Comparison of ENCODE assay signal across 21 mouse cellular contexts in the genomic region with DNA sequence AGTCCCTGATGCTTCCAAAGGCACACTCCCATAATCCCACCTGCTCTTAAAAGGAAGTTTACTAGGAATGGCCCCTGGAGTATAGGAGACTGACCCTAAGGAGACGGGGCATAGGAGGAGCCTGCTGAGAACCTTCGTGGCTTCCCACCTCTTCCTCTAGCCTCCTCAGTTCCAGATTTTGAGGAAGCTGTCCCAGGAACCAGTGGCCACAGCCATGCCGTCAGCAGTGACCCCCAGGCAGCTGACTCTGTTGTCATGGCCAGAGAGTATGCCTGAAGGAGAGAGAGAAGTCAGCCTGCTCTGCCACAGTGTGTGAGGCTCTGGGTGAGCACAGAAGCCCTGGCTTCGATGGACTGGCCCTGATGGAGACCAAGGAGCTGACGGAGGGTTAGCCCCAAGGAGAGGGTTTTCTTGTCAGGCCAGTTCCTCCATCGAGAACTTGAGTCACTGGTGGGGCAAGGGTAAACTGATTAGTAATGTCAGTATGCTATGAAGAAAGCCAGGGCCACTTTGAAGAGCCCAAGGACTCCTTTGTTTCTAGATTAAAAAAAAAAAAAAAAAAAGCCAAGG. TPM values are rescaled to one million over a fixed set of nuclear protein-coding genes. Genes with fewer than 3 reads are reported as not detected.
DNase-seq lines count a peak whose midpoint lies in the region; ATAC-seq lines count a peak whose summit lies in the region.
"Had no signal": no experiment of that assay in that cellular context is flagged by ENCODE, and none has a peak within 500 bp of the region (broad histone marks: within the 10 kb centered on the region; RNA-seq: fewer than 3 reads in every experiment).

No protein-coding gene starts in this region.

- no peaks in the 10 kb centered on the region for H3K9me3 ChIP-seq in limb, embryonic 11.5 days (ENCODE audit: control insufficient read depth, low read length)
- H3K9me3 ChIP-seq in limb, embryonic 10.5 days (replicated peaks), result no peaks in the 10 kb centered on the region
- H3K9me3 ChIP-seq in neural tube, embryonic 14.5 days (ENCODE audit: control insufficient read depth, low read length), result no peaks in the 10 kb centered on the region
- H3K9me3 ChIP-seq: forebrain, embryonic 10.5 days; limb, embryonic 13.5 days; liver, embryonic 15.5 days; neural tube, embryonic 15.5 days had no signal

- H3K4me3 ChIP-seq in limb, embryonic 11.5 days (ENCODE audit: low read depth, low read length), result no peak overlapping the region
- no peak overlapping the region for H3K4me3 ChIP-seq in limb, embryonic 10.5 days
- H3K4me3 ChIP-seq in neural tube, embryonic 14.5 days (ENCODE audit: low read depth, low read length), result no peak overlapping the region
- no peak overlapping the region for H3K4me3 ChIP-seq in macrophage (ENCODE audit: inconsistent target)
- H3K4me3 ChIP-seq: forebrain, embryonic 10.5 days; limb, embryonic 13.5 days; liver, embryonic 15.5 days; neural tube, embryonic 15.5 days had no signal

- peak overlapping the region; percentile 27; the same call in 1 of the 2 replicates for H3K9ac ChIP-seq in limb, embryonic 11.5 days (ENCODE audit: low read length)
- 0 out of 2 replicates have a peak overlapping the region, but pooled peaks have one; percentile 21 for H3K9ac ChIP-seq in neural tube, embryonic 14.5 days (replicated peaks; ENCODE audit: low read depth, low read length)
- H3K9ac ChIP-seq: liver, embryonic 15.5 days; neural tube, embryonic 15.5 days had no signal

- peaks cover 19% of the 10 kb centered on the region for H3K36me3 ChIP-seq in limb, embryonic 11.5 days (ENCODE audit: control insufficient read depth, insufficient read depth, low read length)
- H3K36me3 ChIP-seq in limb, embryonic 10.5 days, result peaks cover 44% of the 10 kb centered on the region
- H3K36me3 ChIP-seq in neural tube, embryonic 14.5 days (ENCODE audit: control insufficient read depth, insufficient read depth, low read length), result no peaks in the 10 kb centered on the region
- no peaks in the 10 kb centered on the region for H3K36me3 ChIP-seq in macrophage (ENCODE audit: inconsistent target)
- H3K36me3 ChIP-seq: neural tube, embryonic 15.5 days had no signal

- WGBS in limb, embryonic 11.5 days, result 85% methylated on average over 6 of the region's 6 CpGs
- 91% methylated on average over 6 of the region's 6 CpGs for WGBS in limb, embryonic 10.5 days
- 84% methylated on average over 6 of the region's 6 CpGs for WGBS in neural tube, embryonic 14.5 days
- WGBS in macrophage (ENCODE audit: missing documents), result 18% methylated on average over 4 of the region's 6 CpGs

- H3K79me2 ChIP-seq in macrophage (ENCODE audit: inconsistent target), result peaks cover 29% of the 10 kb centered on the region

- ATAC-seq in limb, embryonic 11.5 days (ENCODE audit: insufficient number of reproducible peaks, low FRiP score, low TSS enrichment, low read depth), result no peak
- ATAC-seq in neural tube, embryonic 14.5 days (ENCODE audit: low read depth), result no peak
- ATAC-seq: hindbrain, embryonic 16.5 days had no signal

- H3K27ac ChIP-seq in limb, embryonic 11.5 days (replicated peaks; ENCODE audit: low read depth, low read length), result no peak overlapping the region
- H3K27ac ChIP-seq in limb, embryonic 10.5 days, result no peak overlapping the region
- H3K27ac ChIP-seq in neural tube, embryonic 14.5 days (ENCODE audit: low read depth, low read length), result no peak overlapping the region
- H3K27ac ChIP-seq in macrophage, result peak overlapping the region; percentile 96
- H3K27ac ChIP-seq: kidney, postnatal 0 days; limb, embryonic 13.5 days; liver, embryonic 15.5 days; neural tube, embryonic 15.5 days had no signal

- DNase-seq in adrenal gland, adult 2 months, result peak; percentile 34
- no peak for DNase-seq in adrenal gland, postnatal 36 days
- DNase-seq in limb, embryonic 11.5 days (ENCODE audit: low spot score), result no peak
- no peak for DNase-seq in limb, embryonic 10.5 days (ENCODE audit: low spot score)
- DNase-seq in neural tube, embryonic 10.5 days (ENCODE audit: extremely low spot score, low spot score), result no peak
- DNase-seq in kidney, adult 18-20 months, result no peak
- DNase-seq: adrenal gland, postnatal 25 days; cerebellum, adult 2 months; cerebellum, postnatal 36 days; gastrocnemius, postnatal 14 days; kidney, adult 11 months; thymus, postnatal 14 days had no signal

- H3K4me1 ChIP-seq in limb, embryonic 11.5 days (ENCODE audit: control insufficient read depth, insufficient read depth, low read length), result peaks cover 26% of the 10 kb centered on the region
- H3K4me1 ChIP-seq in limb, embryonic 10.5 days, result peaks cover 72% of the 10 kb centered on the region
- peaks cover 5% of the 10 kb centered on the region; the same call in 1 of the 2 replicates for H3K4me1 ChIP-seq in neural tube, embryonic 14.5 days (ENCODE audit: control insufficient read depth, insufficient read depth, low read length)

- H3K4me2 ChIP-seq in limb, embryonic 11.5 days (ENCODE audit: low read depth, severe bottlenecking), result no peak overlapping the region
- H3K4me2 ChIP-seq in neural tube, embryonic 14.5 days (ENCODE audit: low read depth, low read length), result no peak overlapping the region
- H3K4me2 ChIP-seq: limb, embryonic 13.5 days; liver, embryonic 15.5 days; neural tube, embryonic 15.5 days had no signal

- no peaks in the 10 kb centered on the region for H3K27me3 ChIP-seq in limb, embryonic 11.5 days (ENCODE audit: control insufficient read depth, insufficient read depth, low read length)
- H3K27me3 ChIP-seq in limb, embryonic 10.5 days (ENCODE audit: low read depth, poor library complexity, severe bottlenecking), result 0 out of 2 replicates have a peak, but pooled peaks cover 5% of the 10 kb centered on the region
- H3K27me3 ChIP-seq in neural tube, embryonic 14.5 days (ENCODE audit: control insufficient read depth, insufficient read depth, low read length), result no peaks in the 10 kb centered on the region
- H3K27me3 ChIP-seq: limb, embryonic 13.5 days; neural tube, embryonic 15.5 days had no signal

RNA-seq across cellular contexts. Expression of a gene that starts 5.2 kb away (rescaled TPM):
- total RNA-seq in adrenal gland, adult 2 months (2021), result 1 to 10 TPM; 2.2 to 3.9 TPM
- polyA plus RNA-seq in adrenal gland, adult 2 months (2012; rRNA removed), result 5.9 and 8.6 TPM in 2 replicates
- total RNA-seq in adrenal gland, postnatal 36 days (2021), result 1 to 10 TPM; 5.9 to 9.2 TPM
- 243 and 249 TPM in 2 replicates for polyA plus RNA-seq in limb, embryonic 11.5 days (2014; fragmentation: Nextera tagmentation; extraction: Ambion mirVana)
- polyA plus RNA-seq in limb, embryonic 10.5 days (2016; fragmentation: Nextera tagmentation; extraction: Ambion mirVana), result 243 and 250 TPM in 2 replicates
- 16.8 and 16.9 TPM in 2 replicates for polyA plus RNA-seq in neural tube, embryonic 14.5 days (2014; fragmentation: Nextera tagmentation; extraction: Ambion mirVana)
- 10 to 100 TPM in 2 of 26 experiments, 1 to 10 TPM in 18, under 1 TPM in 6; 0.40 to 17.0 (median 2.5) TPM for total RNA-seq in macrophage (2018; cell fraction: chromatin; rRNA removed)
- total RNA-seq in macrophage (2018; cell fraction: cytosol; rRNA removed), result 10 to 100 TPM in 2 of 26 experiments, 1 to 10 TPM in 24; 1.4 to 11.8 (median 3.6) TPM
- 10 to 100 TPM in 1 of 26 experiments, 1 to 10 TPM in 23, under 1 TPM in 2; 0.63 to 19.1 (median 3.1) TPM for total RNA-seq in macrophage (2018; cell fraction: nucleus; rRNA removed)
- polyA plus RNA-seq in macrophage (2018), result 3.2 to 22.0 TPM (median 8.6 TPM) in 3 replicates

RNA-seq across cellular contexts. Expression of a gene that starts 5.3 kb away (rescaled TPM):
- 100 to 1,000 TPM; 103 to 132 TPM for total RNA-seq in adrenal gland, adult 2 months (2021)
- 102 and 111 TPM in 2 replicates for polyA plus RNA-seq in adrenal gland, adult 2 months (2012; rRNA removed)
- 100 to 1,000 TPM; 120 to 126 TPM for total RNA-seq in adrenal gland, postnatal 36 days (2021)
- 152 and 153 TPM in 2 replicates for polyA plus RNA-seq in limb, embryonic 11.5 days (2014; fragmentation: Nextera tagmentation; extraction: Ambion mirVana)
- 200 and 209 TPM in 2 replicates for polyA plus RNA-seq in limb, embryonic 10.5 days (2016; fragmentation: Nextera tagmentation; extraction: Ambion mirVana)
- polyA plus RNA-seq in neural tube, embryonic 14.5 days (2014; fragmentation: Nextera tagmentation; extraction: Ambion mirVana), result 162 and 171 TPM in 2 replicates
- 100 to 1,000 TPM in 20 of 26 experiments, 10 to 100 TPM in 6; 66.7 to 281 (median 189) TPM for total RNA-seq in macrophage (2018; cell fraction: chromatin; rRNA removed)
- total RNA-seq in macrophage (2018; cell fraction: cytosol; rRNA removed), result 10 to 100 TPM; 48.4 to 91.4 (median 73.8) TPM
- 100 to 1,000 TPM in 14 of 26 experiments, 10 to 100 TPM in 12; 56.7 to 205 (median 107) TPM for total RNA-seq in macrophage (2018; cell fraction: nucleus; rRNA removed)
- 61.4 to 91.7 TPM (median 71.1 TPM) in 3 replicates for polyA plus RNA-seq in macrophage (2018)

RNA-seq across cellular contexts. Expression of a gene that starts 5.5 kb away (rescaled TPM):
- total RNA-seq in adrenal gland, adult 2 months (2021), result 10 to 100 TPM in 1 of 2 experiments, 1 to 10 TPM in 1; 6.7 to 12.2 TPM
- 9.2 and 11.9 TPM in 2 replicates for polyA plus RNA-seq in adrenal gland, adult 2 months (2012; rRNA removed)
- total RNA-seq in adrenal gland, postnatal 36 days (2021), result 1 to 10 TPM; 6.2 to 8.1 TPM
- polyA plus RNA-seq in limb, embryonic 11.5 days (2014; fragmentation: Nextera tagmentation; extraction: Ambion mirVana), result 0.40 and 0.43 TPM in 2 replicates
- polyA plus RNA-seq in limb, embryonic 10.5 days (2016; fragmentation: Nextera tagmentation; extraction: Ambion mirVana), result 0.34 and 0.35 TPM in 2 replicates
- polyA plus RNA-seq in neural tube, embryonic 14.5 days (2014; fragmentation: Nextera tagmentation; extraction: Ambion mirVana), result 0.44 and 0.54 TPM in 2 replicates
- 10 to 100 TPM in 1 of 26 experiments, 1 to 10 TPM in 16, under 1 TPM in 6, not detected in 3; 0.50 to 10.1 (median 2.0) TPM for total RNA-seq in macrophage (2018; cell fraction: chromatin; rRNA removed)
- under 1 TPM in 10 of 26 experiments, not detected in 16; 0.09 to 0.48 (median 0.13) TPM for total RNA-seq in macrophage (2018; cell fraction: cytosol; rRNA removed)
- 1 to 10 TPM in 18 of 26 experiments, under 1 TPM in 7, not detected in 1; 0.26 to 8.7 (median 1.4) TPM for total RNA-seq in macrophage (2018; cell fraction: nucleus; rRNA removed)
- polyA plus RNA-seq in macrophage (2018), result 0.27 TPM in 1 of 3 replicates, not detected in the others
- total RNA-seq: megakaryocyte-erythroid progenitor cell, adult 5-6 weeks had no signal

RNA-seq across cellular contexts. Expression of a gene that starts 20.5 kb away (rescaled TPM):
- 100 to 1,000 TPM; 385 to 502 TPM for total RNA-seq in adrenal gland, adult 2 months (2021)
- polyA plus RNA-seq in adrenal gland, adult 2 months (2012; rRNA removed), result 237 and 285 TPM in 2 replicates
- 100 to 1,000 TPM; 406 to 411 TPM for total RNA-seq in adrenal gland, postnatal 36 days (2021)
- polyA plus RNA-seq in limb, embryonic 11.5 days (2014; fragmentation: Nextera tagmentation; extraction: Ambion mirVana), result 724 and 825 TPM in 2 replicates
- 831 and 927 TPM in 2 replicates for polyA plus RNA-seq in limb, embryonic 10.5 days (2016; fragmentation: Nextera tagmentation; extraction: Ambion mirVana)
- polyA plus RNA-seq in neural tube, embryonic 14.5 days (2014; fragmentation: Nextera tagmentation; extraction: Ambion mirVana), result 393 and 412 TPM in 2 replicates
- total RNA-seq in macrophage (2018; cell fraction: chromatin; rRNA removed), result 100 to 1,000 TPM in 1 of 26 experiments, 10 to 100 TPM in 25; 11.1 to 110 (median 37.3) TPM
- 100 to 1,000 TPM; 189 to 306 (median 240) TPM for total RNA-seq in macrophage (2018; cell fraction: cytosol; rRNA removed)
- total RNA-seq in macrophage (2018; cell fraction: nucleus; rRNA removed), result 100 to 1,000 TPM in 2 of 26 experiments, 10 to 100 TPM in 24; 37.9 to 113 (median 59.9) TPM
- polyA plus RNA-seq in macrophage (2018), result 195 to 347 TPM (median 203 TPM) in 3 replicates

RNA-seq across cellular contexts. Expression of a gene that starts 23.0 kb away (rescaled TPM):
- 10 to 100 TPM; 16.8 to 23.6 TPM for total RNA-seq in adrenal gland, adult 2 months (2021)
- polyA plus RNA-seq in adrenal gland, adult 2 months (2012; rRNA removed), result 42.6 and 48.6 TPM in 2 replicates
- total RNA-seq in adrenal gland, postnatal 36 days (2021), result 10 to 100 TPM; 21.7 to 24.5 TPM
- 23.1 and 25.4 TPM in 2 replicates for polyA plus RNA-seq in limb, embryonic 11.5 days (2014; fragmentation: Nextera tagmentation; extraction: Ambion mirVana)
- 17.3 and 26.8 TPM in 2 replicates for polyA plus RNA-seq in limb, embryonic 10.5 days (2016; fragmentation: Nextera tagmentation; extraction: Ambion mirVana)
- 19.1 and 23.7 TPM in 2 replicates for polyA plus RNA-seq in neural tube, embryonic 14.5 days (2014; fragmentation: Nextera tagmentation; extraction: Ambion mirVana)
- total RNA-seq in macrophage (2018; cell fraction: chromatin; rRNA removed), result 100 to 1,000 TPM in 19 of 26 experiments, 10 to 100 TPM in 7; 12.4 to 330 (median 173) TPM
- 10 to 100 TPM in 15 of 26 experiments, 1 to 10 TPM in 11; 4.9 to 18.1 (median 11.9) TPM for total RNA-seq in macrophage (2018; cell fraction: cytosol; rRNA removed)
- total RNA-seq in macrophage (2018; cell fraction: nucleus; rRNA removed), result 100 to 1,000 TPM in 9 of 26 experiments, 10 to 100 TPM in 17; 16.6 to 205 (median 76.4) TPM
- polyA plus RNA-seq in macrophage (2018), result 9.8 to 27.6 TPM (median 12.3 TPM) in 3 replicates

Comparison
In these comparisons a context has a peak if more than half of its experiments do, and no peak if none do; other contexts are left out.
1. RNA of a gene that starts 5.2 kb away (polyA plus RNA-seq): 243 to 250 TPM in limb, embryonic 10.5 days and 243 to 249 TPM in limb, embryonic 11.5 days; 3.2 to 22.0 TPM in macrophage, 16.8 to 16.9 TPM in neural tube, embryonic 14.5 days and 5.9 to 8.6 TPM in adrenal gland, adult 2 months; every median in the first group is over 10 times any median in the second.